Mouse (Mus musculus) embryonic facial prominence, embryonic 14.5 days (tissue): ENCODE data around the gene Atg16l1. TPM values are rescaled to one million over a fixed set of nuclear protein-coding genes. Genes with fewer than 3 reads are reported as not detected.

Source experiments
- ATAC-seq: fragments of 200-750 bp; cut with Nextera tagmentation; 2 replicates; pipeline ENCODE4 v1.8.0; 2017; ENCODE audit warnings: low read depth, moderate number of reproducible peaks, moderate TSS enrichment
- DNase-seq: peaks from one replicate; pipeline ENCODE4 v3.0.0-alpha.2; 2015; ENCODE audit warnings: low spot score
- H3K27ac ChIP-seq: fragments of 300-500 bp; sonication (generic); replicated peaks from 2 replicates; pipeline ENCODE4 v1.5.1; 2014; ENCODE audit warnings: low read depth, mild to moderate bottlenecking, low read length, moderate library complexity
- H3K27me3 ChIP-seq: fragments of 300-500 bp; sonication (generic); replicated peaks from 2 replicates; pipeline ENCODE4 v1.6.1; 2014; ENCODE audit warnings: low read length; ENCODE audit not compliant: control insufficient read depth, insufficient read depth
- H3K36me3 ChIP-seq: fragments of 300-500 bp; sonication (generic); 2 replicates; pipeline ENCODE4 v1.6.1; 2014; ENCODE audit warnings: low read length, mixed read lengths; ENCODE audit not compliant: control insufficient read depth, insufficient read depth
- H3K4me1 ChIP-seq: fragments of 300-500 bp; sonication (generic); 2 replicates; pipeline ENCODE4 v1.6.1; 2014; ENCODE audit warnings: antibody characterized with exemption, low read length; ENCODE audit not compliant: control insufficient read depth, insufficient read depth
- H3K4me2 ChIP-seq: fragments of 300-500 bp; sonication (generic); 2 replicates; pipeline ENCODE4 v1.6.1; 2014; ENCODE audit warnings: low read depth, mild to moderate bottlenecking, low read length, moderate library complexity, mixed read lengths
- H3K4me3 ChIP-seq: fragments of 300-500 bp; sonication (generic); 2 replicates; pipeline ENCODE4 v1.5.1; 2014; ENCODE audit warnings: low read depth, mild to moderate bottlenecking, low read length
- H3K9ac ChIP-seq: fragments of 300-500 bp; sonication (generic); 2 replicates; pipeline ENCODE4 v1.6.1; 2014; ENCODE audit warnings: low read depth, mild to moderate bottlenecking, low read length, moderate library complexity, mixed read lengths
- H3K9me3 ChIP-seq: fragments of 300-500 bp; sonication (generic); 2 replicates; pipeline ENCODE4 v1.6.1; 2016; ENCODE audit warnings: low read length; ENCODE audit not compliant: control insufficient read depth
- WGBS: fragments of 180-500 bp; shearing (Covaris S2); extraction: QIAGEN DNeasy Blood & Tissue Kit; methylation state at CpG from one replicate; pipeline ENCODE4 v1.1.7; 2014; 5-methylcytosine and 5-hydroxymethylcytosine counted together
- polyA plus RNA-seq: library from polyadenylated mRNA; unstranded; fragments of >200 nt; fragmentation: Nextera tagmentation; extraction: Ambion mirVana; gene quantifications from 2 replicates; pipeline ENCODE4 v1.2.1, GENCODE M21; 2014

Gene Atg16l1
- polyA plus RNA-seq, 1 experiment from 2014 or later, result 27.9 TPM

GRCm38 (mm10) chr1:87828926-87829580 lies 73.4 kb downstream of the Atg16l1 start:
- Histone ChIP-seq H3K9me3 (no peaks in the 10 kb centered on the region), H3K27me3 (no peaks in the 10 kb centered on the region), H3K4me3 (no peak overlapping the region), H3K36me3 (no peaks in the 10 kb centered on the region), H3K4me1 (no peaks in the 10 kb centered on the region), H3K27ac (no peak overlapping the region), H3K4me2 (no peak overlapping the region), H3K9ac (no peak overlapping the region)
- ATAC-seq (no peak; the same call in 1 of the 2 replicates), DNase-seq (no peak)
- WGBS, result 48% methylated on average over 7 of the region's 7 CpGs

- WGBS, result 59% methylated on average over 6 of the region's 6 CpGs
- DNase-seq, result no peak
- no peak for ATAC-seq
- Histone ChIP-seq H3K9me3 (no peaks in the 10 kb centered on the region), H3K4me3 (no peak overlapping the region), H3K9ac (no peak overlapping the region), H3K27ac (no peak overlapping the region), H3K4me1 (no peaks in the 10 kb centered on the region), H3K4me2 (no peak overlapping the region), H3K36me3 (no peaks in the 10 kb centered on the region), H3K27me3 (no peaks in the 10 kb centered on the region)
Measured at GRCm38 (mm10) chr1:87829621-87830211, 74.0 kb downstream of the Atg16l1 start.

DNA sequence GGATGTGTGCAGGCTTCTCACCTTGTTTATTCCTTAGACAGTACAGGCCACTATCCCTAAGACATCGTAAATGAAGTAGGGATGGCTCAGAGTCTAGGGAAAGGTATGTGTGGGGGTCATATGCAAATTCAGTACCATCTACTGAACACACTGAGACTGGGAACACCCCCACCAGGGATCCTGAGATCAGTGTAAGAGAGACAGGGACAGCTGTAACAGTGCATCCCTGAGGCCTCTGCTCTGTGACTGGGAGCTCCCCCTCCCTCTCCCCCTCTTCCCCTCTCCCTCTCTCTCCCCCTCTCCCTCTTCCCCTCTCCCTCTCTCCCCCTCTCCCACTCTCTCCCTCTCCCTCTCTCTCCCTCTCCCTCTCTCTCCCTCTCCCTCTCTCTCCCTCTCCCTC lies 80.8 kb downstream of the Atg16l1 start:
- 63% methylated on average over 1 of the region's 1 CpGs for WGBS
- ATAC-seq (peak; percentile 74), DNase-seq (peak; percentile 45)
- H3K9ac ChIP-seq, result no peak overlapping the region
- no peaks in the 10 kb centered on the region for H3K36me3 ChIP-seq
- no peak overlapping the region for H3K27ac ChIP-seq
- no peaks in the 10 kb centered on the region for H3K9me3 ChIP-seq
- H3K4me3 ChIP-seq, result no peak overlapping the region
- no peaks in the 10 kb centered on the region for H3K27me3 ChIP-seq
- H3K4me2 ChIP-seq, result no peak overlapping the region
- no peaks in the 10 kb centered on the region for H3K4me1 ChIP-seq

- Histone ChIP-seq H3K9ac (no peak overlapping the region), H3K36me3 (no peaks in the 10 kb centered on the region), H3K4me1 (no peaks in the 10 kb centered on the region), H3K4me3 (no peak overlapping the region), H3K9me3 (no peaks in the 10 kb centered on the region), H3K27me3 (no peaks in the 10 kb centered on the region), H3K4me2 (no peak overlapping the region), H3K27ac (no peak overlapping the region; the same call in 1 of the 2 replicates)
- DNase-seq (peak; percentile 14), ATAC-seq (0 out of 2 replicates have a peak, but pooled peaks have one; percentile 44)
- 31% methylated on average over 5 of the region's 5 CpGs for WGBS
Measured at GRCm38 (mm10) chr1:87837018-87837417, 81.3 kb downstream of the Atg16l1 start.

DNA sequence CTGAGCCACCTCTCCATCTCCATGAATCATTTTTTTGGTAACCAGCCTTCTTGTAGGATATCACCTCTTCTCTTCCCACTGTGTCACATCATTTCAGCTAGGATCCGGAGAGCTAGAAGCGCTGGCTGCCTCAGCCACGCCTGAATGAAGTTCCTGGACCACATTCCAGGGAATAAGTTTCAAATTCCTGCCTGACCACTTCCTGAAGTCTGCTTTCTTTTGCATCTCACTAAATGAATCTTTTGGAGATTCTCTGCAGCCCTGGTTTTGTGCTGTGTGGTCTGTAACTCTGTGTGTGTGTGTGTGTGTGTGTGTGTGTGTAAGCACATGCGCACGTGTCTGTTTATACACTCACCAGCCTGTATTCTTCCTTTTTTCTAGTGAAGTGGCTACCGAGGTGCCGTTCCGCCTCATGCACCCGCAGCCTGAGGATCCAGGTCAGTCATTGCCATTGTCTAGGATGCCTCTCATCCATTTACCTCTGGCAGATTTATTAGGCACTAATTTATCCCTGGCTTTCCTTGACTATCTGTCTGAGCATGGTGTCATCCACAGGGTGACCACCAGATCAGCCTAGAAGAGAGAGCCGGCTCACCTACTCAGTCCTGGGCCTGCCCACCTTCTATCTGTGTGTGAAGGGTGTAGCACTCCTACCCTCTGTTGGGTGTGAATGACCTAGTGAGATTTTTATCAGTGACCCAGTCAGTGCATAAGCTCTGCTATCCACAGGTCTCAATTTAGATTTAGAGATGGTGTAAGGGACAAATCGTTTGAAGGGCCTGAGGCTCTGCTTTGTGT lies 84.9 kb downstream of the Atg16l1 start:
- Histone ChIP-seq H3K36me3 (no peaks in the 10 kb centered on the region), H3K4me3 (no peak overlapping the region), H3K4me2 (no peak overlapping the region), H3K27me3 (no peaks in the 10 kb centered on the region), H3K9ac (no peak overlapping the region), H3K4me1 (no peaks in the 10 kb centered on the region), H3K27ac (0 out of 2 replicates have a peak overlapping the region, but pooled peaks have one; percentile 4), H3K9me3 (no peaks in the 10 kb centered on the region)
- ATAC-seq (no peak), DNase-seq (peak; percentile 57)
- 60% methylated on average over 11 of the region's 11 CpGs for WGBS

Other genes starting within 250 kb of the Atg16l1 start
- not detected in 2 replicates for gene Neu2, start 246.0 kb upstream of the Atg16l1 start, polyA plus RNA-seq
- gene Ngef, start 182.0 kb upstream of the Atg16l1 start, polyA plus RNA-seq, result 2.1 and 2.5 TPM in 2 replicates
- gene Inpp5d, start 135.6 kb upstream of the Atg16l1 start, polyA plus RNA-seq, result 7.9 and 11.1 TPM in 2 replicates
- gene Sag, start 47.8 kb downstream of the Atg16l1 start, polyA plus RNA-seq, result 2.1 and 2.4 TPM in 2 replicates
- 31.7 and 34.1 TPM in 2 replicates for gene Dgkd, start 97.4 kb downstream of the Atg16l1 start, polyA plus RNA-seq